Mouse (Mus musculus) intestine, postnatal 0 days (tissue): ENCODE data around the gene Skil. TPM values are rescaled to one million over a fixed set of nuclear protein-coding genes. Genes with fewer than 3 reads are reported as not detected.
"Not testable (repeated sequence)": the region's sequence is repeated elsewhere in the genome, so short reads cannot be mapped to it uniquely, and the experiment has no call there.

Source experiments
- ATAC-seq: fragments of 200-750 bp; cut with Nextera tagmentation; 2 replicates; pipeline ENCODE4 v1.8.0; 2017; ENCODE audit warnings: mild to moderate bottlenecking, moderate TSS enrichment, moderate library complexity
- H3K27ac ChIP-seq: fragments of 300-500 bp; sonication (generic); 2 replicates; pipeline ENCODE4 v1.5.1; 2014; ENCODE audit warnings: mild to moderate bottlenecking, low read depth, low read length, moderate library complexity
- H3K27me3 ChIP-seq: fragments of 300-500 bp; sonication (generic); replicated peaks from 2 replicates; pipeline ENCODE4 v1.6.1; 2014; ENCODE audit warnings: low read length, mixed read lengths; ENCODE audit not compliant: control insufficient read depth, insufficient read depth
- H3K36me3 ChIP-seq: fragments of 300-500 bp; sonication (generic); 2 replicates; pipeline ENCODE4 v1.6.1; 2014; ENCODE audit warnings: mild to moderate bottlenecking, moderate library complexity; ENCODE audit not compliant: control insufficient read depth, insufficient read depth
- H3K4me1 ChIP-seq: fragments of 300-500 bp; sonication (generic); replicated peaks from 2 replicates; pipeline ENCODE4 v1.6.1; 2014; ENCODE audit warnings: antibody characterized with exemption, low read length, mixed read lengths; ENCODE audit not compliant: control insufficient read depth, insufficient read depth
- H3K4me2 ChIP-seq: fragments of 300-500 bp; sonication (generic); replicated peaks from 2 replicates; pipeline ENCODE4 v1.6.1; 2014; ENCODE audit warnings: low read depth, mild to moderate bottlenecking, moderate library complexity
- H3K4me3 ChIP-seq: fragments of 300-500 bp; sonication (generic); 2 replicates; pipeline ENCODE4 v1.5.1; 2014; ENCODE audit warnings: low read depth, low read length
- H3K9ac ChIP-seq: fragments of 300-500 bp; sonication (generic); 2 replicates; pipeline ENCODE4 v1.6.1; 2014; ENCODE audit warnings: mild to moderate bottlenecking, low read depth, low read length
- H3K9me3 ChIP-seq: fragments of 300-500 bp; sonication (generic); 2 replicates; pipeline ENCODE4 v1.6.1; 2016; ENCODE audit warnings: mixed run types; ENCODE audit not compliant: control insufficient read depth
- CTCF ChIP-seq: sonication (generic); IDR thresholded peaks from 2 replicates; pipeline ENCODE4 v1.5.1; 2016; ENCODE audit warnings: low read depth, mild to moderate bottlenecking, control low read depth, antibody characterized with exemption, moderate library complexity
- whole genome bisulfite sequencing: fragments of 180-500 bp; shearing (Covaris S2); extraction: QIAGEN DNeasy Blood & Tissue Kit; methylation state at CpG from one replicate; pipeline ENCODE4 v1.1.7; 2014; 5-methylcytosine and 5-hydroxymethylcytosine counted together
- polyA plus RNA-seq: library from polyadenylated mRNA; unstranded; fragments of >200 nt; fragmentation: Nextera tagmentation; extraction: Ambion mirVana; gene quantifications from 2 replicates; pipeline ENCODE4 v1.2.1, GENCODE M21; 2015

Gene Skil
- polyA plus RNA-seq, 1 experiment from 2014 or later, result 19.1 TPM

DNA sequence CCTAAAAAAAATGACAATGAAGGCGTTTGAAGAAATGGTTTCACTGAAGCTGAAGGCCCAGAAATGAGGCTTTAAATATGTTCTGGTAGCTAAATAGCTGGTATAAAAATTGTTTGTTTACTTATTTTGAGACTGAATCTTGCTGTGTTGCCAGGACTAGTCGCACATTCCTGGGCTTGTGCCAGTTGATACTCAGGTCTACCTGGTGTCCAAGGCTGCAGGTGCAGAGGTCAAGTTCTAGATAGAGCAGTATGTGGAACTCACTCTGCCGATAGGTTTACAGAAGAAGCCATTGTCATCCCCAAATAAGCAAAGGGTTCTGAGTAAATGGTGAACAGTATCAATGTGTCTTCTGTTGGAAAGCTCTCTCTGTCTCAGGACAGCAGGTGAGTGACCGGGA, 46.8 kb downstream of the Skil start:
- Histone ChIP-seq H3K4me3 (no peak overlapping the region), H3K4me2 (no peak overlapping the region), H3K27me3 (no peaks in the 10 kb centered on the region), H3K9me3 (no peaks in the 10 kb centered on the region), H3K27ac (no peak overlapping the region), H3K9ac (no peak overlapping the region), H3K4me1 (no peaks in the 10 kb centered on the region), H3K36me3 (no peaks in the 10 kb centered on the region)
- WGBS, result 77% methylated on average over 4 of the region's 4 CpGs
- no peak for TF ChIP-seq CTCF
- no peak for ATAC-seq

DNA sequence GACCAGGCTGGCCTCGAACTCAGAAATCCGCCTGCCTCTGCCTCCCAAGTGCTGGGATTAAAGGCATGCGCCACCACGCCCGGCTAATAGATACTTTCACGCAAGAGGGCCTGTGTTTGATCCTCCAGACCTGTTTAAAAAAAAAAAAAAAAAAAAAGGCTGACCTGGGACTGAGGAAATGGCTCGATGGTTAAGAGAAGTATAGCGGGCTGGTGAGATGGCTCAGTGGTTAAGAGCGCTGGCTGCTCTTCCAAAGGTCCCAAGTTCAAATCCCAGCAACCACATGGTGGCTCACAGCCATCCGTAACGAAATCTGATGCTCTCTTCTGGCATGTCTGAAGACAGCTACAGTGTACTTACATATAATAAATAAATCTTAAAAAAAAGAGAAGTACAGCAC, 50.4 kb downstream of the Skil start:
- not testable (repeated sequence) for H3K4me2 ChIP-seq, H3K4me1 ChIP-seq, ATAC-seq, H3K9ac ChIP-seq, H3K27me3 ChIP-seq, H3K4me3 ChIP-seq, H3K9me3 ChIP-seq, H3K36me3 ChIP-seq, H3K27ac ChIP-seq
- 85% methylated on average over 11 of the region's 11 CpGs for WGBS

- Histone ChIP-seq H3K27ac (no peak overlapping the region), H3K4me2 (no peak overlapping the region), H3K9me3 (no peaks in the 10 kb centered on the region), H3K27me3 (no peaks in the 10 kb centered on the region), H3K4me3 (no peak overlapping the region), H3K9ac (no peak overlapping the region), H3K36me3 (no peaks in the 10 kb centered on the region), H3K4me1 (no peaks in the 10 kb centered on the region)
- peak; percentile 95 for TF ChIP-seq CTCF
- 12% methylated on average over 14 of the region's 14 CpGs for WGBS
- peak; percentile 72 for ATAC-seq
These were observed 50.9 kb downstream of the Skil start for GRCm38 (mm10) chr3:31145641-31146290.

- no peak overlapping the region for H3K4me3 ChIP-seq
- H3K4me1 ChIP-seq, result no peaks in the 10 kb centered on the region
- ATAC-seq, result no peak
- H3K9me3 ChIP-seq, result no peaks in the 10 kb centered on the region
- no peak overlapping the region for H3K4me2 ChIP-seq
- H3K27ac ChIP-seq, result no peak overlapping the region
- TF ChIP-seq CTCF, result no peak
- 82% methylated on average over 7 of the region's 7 CpGs for WGBS
- H3K36me3 ChIP-seq, result no peaks in the 10 kb centered on the region
- no peak overlapping the region for H3K9ac ChIP-seq
- no peaks in the 10 kb centered on the region for H3K27me3 ChIP-seq
These were observed 53.7 kb downstream of the Skil start for GRCm38 (mm10) chr3:31148595-31148994.

GRCm38 (mm10) chr3:31149706-31150105, 54.8 kb downstream of the Skil start, which contains the start of gene Cldn11:
Cldn11 (plus strand) TSS chr3:31149920.
- Histone ChIP-seq H3K9me3 (no peaks in the 10 kb centered on the region), H3K9ac (no peak within 1 kb of the TSS)
- no peak for TF ChIP-seq CTCF

DNA sequence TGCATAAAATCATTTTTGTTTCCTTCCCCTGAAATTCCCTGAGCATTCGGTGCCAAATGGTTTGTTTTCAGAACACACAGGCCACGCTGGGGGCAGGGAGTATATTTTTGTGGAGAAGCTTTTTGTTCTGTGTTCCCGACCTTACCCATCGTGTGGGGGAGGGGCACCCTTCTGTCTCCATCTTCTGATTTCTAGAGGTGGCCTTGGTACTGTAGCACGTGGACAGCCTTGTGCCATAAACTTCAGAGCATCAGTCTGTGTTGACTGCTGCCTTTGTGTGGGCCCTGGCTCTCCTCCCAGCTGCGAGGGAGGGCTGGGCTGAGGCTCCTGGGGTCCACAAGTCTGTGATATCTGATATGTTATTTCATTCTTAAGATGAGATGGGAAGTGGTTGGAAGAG, 57.2 kb downstream of the Skil start:
- H3K27me3 ChIP-seq, result no peaks in the 10 kb centered on the region
- no peak overlapping the region for H3K4me2 ChIP-seq
- H3K4me3 ChIP-seq, result no peak overlapping the region
- no peaks in the 10 kb centered on the region for H3K36me3 ChIP-seq
- H3K4me1 ChIP-seq, result no peaks in the 10 kb centered on the region
- no peak for ATAC-seq
- TF ChIP-seq CTCF, result no peak
- no peak overlapping the region for H3K27ac ChIP-seq
- no peaks in the 10 kb centered on the region for H3K9me3 ChIP-seq
- 56% methylated on average over 6 of the region's 6 CpGs for WGBS
- H3K9ac ChIP-seq, result no peak overlapping the region

More at GRCm38 (mm10) chr3:31149706-31150105, 54.8 kb downstream of the Skil start, which contains the start of gene Cldn11:
- Histone ChIP-seq H3K4me1 (no peaks in the 10 kb centered on the region), H3K36me3 (no peaks in the 10 kb centered on the region), H3K27me3 (no peaks in the 10 kb centered on the region), H3K27ac (no peak within 1 kb of the TSS), H3K4me2 (peak within 1 kb of the TSS; percentile 75), H3K4me3 (peak within 1 kb of the TSS; percentile 35)
- under 1% methylated on average over 33 of the region's 33 CpGs for WGBS
- peak; percentile 17; the same call in 1 of the 2 replicates for ATAC-seq
